Mouse (Mus musculus) Muller cell, postnatal 12 days (primary cell): ENCODE measurements at regions not wholly inside any gene's neighbourhood (a gene's known extent, or its start where the extent isn't known, plus 50 kb on each side); places are given as distances from the start of the nearest gene placed in this dataset.
A peak's percentile ranks its signal among the peaks of the same experiment; 100 is the strongest.
"Not testable (repeated sequence)": the region's sequence is repeated elsewhere in the genome, so short reads cannot be mapped to it uniquely, and the experiment has no call there.

Source experiments
- DNase-seq: peaks from one replicate; pipeline ENCODE4 v3.0.0-alpha.2; 2015; ENCODE audit errors: inconsistent ontology term

GRCm38 (mm10) chr2:146723671-146724070 is 132.0 kb upstream of the Kiz start:
- no peak for DNase-seq

GRCm38 (mm10) chr2:146724142-146724679 is 131.5 kb upstream of the Kiz start:
- DNase-seq: no peak

- no peak for DNase-seq
Observed at GRCm38 (mm10) chr2:146724924-146725555, 130.6 kb upstream of the Kiz start.

- no peak for DNase-seq
Observed at GRCm38 (mm10) chr2:146728693-146729092, 127.0 kb upstream of the Kiz start.

GRCm38 (mm10) chr2:146731081-146731480 is 124.6 kb upstream of the Kiz start:
- no peak for DNase-seq

- not testable (repeated sequence) for DNase-seq
Observed at GRCm38 (mm10) chr2:146732891-146733290, 122.8 kb upstream of the Kiz start.

GRCm38 (mm10) chr2:146744396-146744795 is 111.3 kb upstream of the Kiz start:
- no peak for DNase-seq

- peak; percentile 11 for DNase-seq
Observed at GRCm38 (mm10) chr2:146745012-146745682, 110.5 kb upstream of the Kiz start.

- peak; percentile 64 for DNase-seq
Observed at GRCm38 (mm10) chr2:146745683-146746047, 110.0 kb upstream of the Kiz start.

- no peak for DNase-seq
Observed at GRCm38 (mm10) chr2:146753988-146754387, 101.7 kb upstream of the Kiz start.

GRCm38 (mm10) chr2:146763522-146764144 is 92.0 kb upstream of the Kiz start:
- DNase-seq: no peak

GRCm38 (mm10) chr2:146764313-146765255 is 91.1 kb upstream of the Kiz start:
- DNase-seq: no peak

GRCm38 (mm10) chr2:146774876-146775275 is 80.8 kb upstream of the Kiz start:
- DNase-seq: no peak

GRCm38 (mm10) chr2:146787132-146787810 is 68.4 kb upstream of the Kiz start:
- peak; percentile 71 for DNase-seq

- DNase-seq: no peak
Observed at GRCm38 (mm10) chr2:146787811-146788455, 67.7 kb upstream of the Kiz start.

GRCm38 (mm10) chr2:146792844-146793420 is 62.7 kb upstream of the Kiz start:
- no peak for DNase-seq

GRCm38 (mm10) chr2:146802973-146803372 is 52.7 kb upstream of the Kiz start:
- DNase-seq: no peak
